Mouse (Mus musculus): ENCODE measurements around the gene Ndc80. TPM values are rescaled to one million over a fixed set of nuclear protein-coding genes. Genes with fewer than 3 reads are reported as not detected.
"Not testable (repeated sequence)": the region's sequence is repeated elsewhere in the genome, so short reads cannot be mapped to it uniquely, and the experiment has no call there.

The Ndc80 gene
- polyA plus RNA-seq, 1 experiment from 2014 or later = 31.7 TPM

DNA sequence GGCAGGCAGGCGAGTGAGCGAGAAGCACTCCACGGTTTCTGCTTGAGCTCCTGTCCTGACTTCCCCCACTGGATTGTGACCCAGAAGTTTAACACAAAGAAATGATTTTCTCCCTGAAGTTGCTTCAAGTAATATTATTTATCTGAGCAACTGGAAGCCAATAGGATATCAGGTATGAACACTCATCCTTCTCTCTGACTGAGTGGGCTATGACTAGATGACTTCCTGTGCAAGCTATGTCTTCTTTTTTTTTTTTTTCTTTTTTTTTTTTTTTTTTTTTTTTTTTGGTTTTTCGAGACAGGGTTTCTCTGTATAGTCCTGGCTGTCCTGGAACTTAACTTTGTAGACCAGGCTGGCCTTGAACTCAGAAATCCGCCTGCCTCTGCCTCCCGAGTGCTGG lies 69.3 kb downstream of the Ndc80 start:
- H3K4me3 ChIP-seq (ENCODE audit: control insufficient read depth in 1 of 2, insufficient read depth in 1 of 2, low read depth in 1 of 2, low read length in 2 of 2); H3K27ac ChIP-seq (replicated peaks in 1 of 2; ENCODE audit: control insufficient read depth in 1 of 2, insufficient read depth in 1 of 2, low read depth in 2 of 2, low read length in 2 of 2); H3K4me1 ChIP-seq (ENCODE audit: control insufficient read depth in 2 of 2, insufficient read depth in 2 of 2, low read length in 2 of 2); H3K9ac ChIP-seq (ENCODE audit: low read length); ATAC-seq (ENCODE audit: insufficient number of reproducible peaks, insufficient read depth, low FRiP score, low read depth); H3K4me2 ChIP-seq (ENCODE audit: low read length); H3K27me3 ChIP-seq (ENCODE audit: control insufficient read depth, insufficient read depth, low read length); H3K9me3 ChIP-seq (ENCODE audit: control insufficient read depth, low read length): not testable (repeated sequence)
- peaks cover 55% of the 10 kb centered on the region for H3K36me3 ChIP-seq (ENCODE audit: control insufficient read depth, insufficient read depth, low read length)
- WGBS = 91% methylated on average over 6 of the region's 6 CpGs

Other genes with a start within 250 kb of the Ndc80 start
- gene Emilin2, start 214.9 kb downstream of the Ndc80 start, polyA plus RNA-seq (2014; fragmentation: Nextera tagmentation; extraction: Ambion mirVana) = 42.6 and 45.4 TPM in 2 replicates
- gene Gm4707, start 66.9 kb downstream of the Ndc80 start, polyA plus RNA-seq (2014; fragmentation: Nextera tagmentation; extraction: Ambion mirVana) = 3.4 and 3.7 TPM in 2 replicates
- 41.7 and 49.1 TPM in 2 replicates for gene Smchd1, start 51.5 kb downstream of the Ndc80 start, polyA plus RNA-seq (2014; fragmentation: Nextera tagmentation; extraction: Ambion mirVana)
- gene Spdya, start 25.2 kb upstream of the Ndc80 start, polyA plus RNA-seq (2014; fragmentation: Nextera tagmentation; extraction: Ambion mirVana) = 0.55 and 0.62 TPM in 2 replicates
- gene Wdr43, start 89.0 kb upstream of the Ndc80 start, polyA plus RNA-seq (2014; fragmentation: Nextera tagmentation; extraction: Ambion mirVana) = 39.7 and 40.0 TPM in 2 replicates
- 2.5 and 2.8 TPM in 2 replicates for gene Togaram2, start 146.4 kb upstream of the Ndc80 start, polyA plus RNA-seq (2014; fragmentation: Nextera tagmentation; extraction: Ambion mirVana)
- gene Pcare, start 226.0 kb upstream of the Ndc80 start, polyA plus RNA-seq (2014; fragmentation: Nextera tagmentation; extraction: Ambion mirVana) = not detected in 2 replicates
- gene Clip4, start 241.6 kb upstream of the Ndc80 start, polyA plus RNA-seq (2014; fragmentation: Nextera tagmentation; extraction: Ambion mirVana) = 42.6 and 45.3 TPM in 2 replicates